Mouse (Mus musculus): ENCODE results near the gene Retnla. TPM values are rescaled to one million over a fixed set of nuclear protein-coding genes. Genes with fewer than 3 reads are reported as not detected.

Retnla gene
- polyA plus RNA-seq (2015; fragmentation: Nextera tagmentation; extraction: Ambion mirVana), result 693 and 1,146 TPM in 2 replicates

DNA sequence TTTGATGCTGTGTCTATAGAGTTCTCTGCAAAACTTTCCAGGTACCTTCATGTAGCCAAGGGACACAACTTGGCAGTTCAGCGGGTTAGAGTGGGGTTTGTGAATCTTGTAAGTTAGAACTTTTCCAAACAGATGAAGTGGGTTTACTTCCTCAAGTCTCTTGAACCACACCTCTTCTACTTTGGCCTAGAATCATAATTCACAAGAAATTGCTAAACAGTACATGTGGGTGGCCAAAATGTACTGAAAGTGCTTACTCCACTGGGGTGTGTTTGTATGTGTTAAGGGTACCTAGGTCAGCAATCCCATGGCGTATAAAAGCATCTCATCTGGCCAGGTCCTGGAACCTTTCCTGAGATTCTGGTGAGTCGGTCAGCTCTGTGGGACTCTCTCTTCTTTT, at the start of gene Retnla:
Gene Retnla, plus strand, starts transcription at position 286 of the 400 bp plus-strand sequence.
- Histone ChIP-seq H3K9ac (replicated peaks; ENCODE audit: low read depth) (no peak within 1 kb of the TSS), H3K9me3 (ENCODE audit: low read length) (no peaks in the 10 kb centered on the region), H3K4me3 (ENCODE audit: low read depth, low read length) (no peak within 1 kb of the TSS), H3K4me1 (ENCODE audit: insufficient read depth, low read depth, low read length) (no peaks in the 10 kb centered on the region), H3K36me3 (ENCODE audit: insufficient read depth, low read length) (no peaks in the 10 kb centered on the region), H3K27me3 (replicated peaks; ENCODE audit: insufficient read depth, low read length) (no peaks in the 10 kb centered on the region), H3K4me2 (replicated peaks; ENCODE audit: low read depth, low read length) (0 out of 2 replicates have a peak within 1 kb of the TSS, but pooled peaks have one; percentile 5), H3K27ac (ENCODE audit: low read length) (no peak within 1 kb of the TSS)
- no peak for TF ChIP-seq EP300 (IDR thresholded peaks at IDR 0.05)
- no peak for TF ChIP-seq CTCF (IDR thresholded peaks at IDR 0.05)
- 40% methylated on average over 3 of the region's 3 CpGs for WGBS
- ATAC-seq, result peak; percentile 74
- DNase-seq (ENCODE audit: low spot score), result peak; percentile 58

DNA sequence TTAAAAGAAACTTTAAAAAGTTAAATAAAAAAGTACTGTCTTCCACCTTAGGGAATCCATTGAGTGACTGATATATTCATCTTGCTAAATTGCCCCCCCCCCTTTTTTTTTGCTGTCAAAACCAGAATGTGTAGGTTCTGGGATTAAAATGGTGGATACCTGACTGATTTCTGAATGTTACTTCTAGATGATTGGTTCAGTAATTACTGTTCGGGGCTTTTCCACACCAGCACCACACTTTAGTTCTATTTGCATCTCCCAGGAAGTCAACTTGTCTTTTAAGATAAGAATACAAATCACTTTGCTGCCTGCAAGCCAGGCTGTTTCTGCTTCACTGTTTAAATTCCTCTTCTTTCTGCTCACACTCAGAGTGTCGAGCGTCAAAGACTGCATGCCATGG, 44.1 kb upstream of the Retnla start:
- H3K27ac ChIP-seq (ENCODE audit: low read length), result no peak overlapping the region
- ATAC-seq, result no peak
- H3K4me1 ChIP-seq (ENCODE audit: insufficient read depth, low read depth, low read length), result no peaks in the 10 kb centered on the region
- H3K36me3 ChIP-seq (ENCODE audit: insufficient read depth, low read length), result no peaks in the 10 kb centered on the region
- H3K4me3 ChIP-seq (ENCODE audit: low read depth, low read length), result no peak overlapping the region
- H3K4me2 ChIP-seq (replicated peaks; ENCODE audit: low read depth, low read length), result no peak overlapping the region
- H3K9ac ChIP-seq (replicated peaks; ENCODE audit: low read depth), result no peak overlapping the region
- no peak for TF ChIP-seq CTCF (IDR thresholded peaks at IDR 0.05)
- TF ChIP-seq EP300 (IDR thresholded peaks at IDR 0.05), result no peak
- no peak for DNase-seq (ENCODE audit: low spot score)
- H3K9me3 ChIP-seq (ENCODE audit: low read length), result no peaks in the 10 kb centered on the region
- WGBS, result 40% methylated on average over 3 of the region's 3 CpGs
- no peaks in the 10 kb centered on the region for H3K27me3 ChIP-seq (replicated peaks; ENCODE audit: insufficient read depth, low read length)

DNA sequence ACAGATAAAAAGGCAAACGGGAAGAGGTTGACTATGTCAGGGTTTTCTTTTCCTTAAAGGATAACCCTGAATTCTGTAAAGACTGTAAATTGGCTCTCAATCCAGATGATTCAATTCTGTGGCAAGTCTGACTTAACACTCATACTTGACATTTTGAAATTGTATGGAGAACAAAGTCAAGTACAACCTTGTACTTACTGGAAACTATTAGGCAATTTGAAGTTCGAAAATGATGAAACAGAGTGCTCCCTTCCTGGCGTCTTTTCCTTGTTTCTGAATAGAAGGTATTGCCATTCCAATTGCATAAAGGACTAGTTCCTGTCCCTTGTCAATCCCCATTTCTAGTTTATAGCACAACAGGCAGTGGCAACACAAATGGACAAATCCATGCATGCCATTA, 42.9 kb upstream of the Retnla start:
- no peak overlapping the region for H3K4me2 ChIP-seq (replicated peaks; ENCODE audit: low read depth, low read length)
- H3K4me1 ChIP-seq (ENCODE audit: insufficient read depth, low read depth, low read length), result no peaks in the 10 kb centered on the region
- H3K36me3 ChIP-seq (ENCODE audit: insufficient read depth, low read length), result no peaks in the 10 kb centered on the region
- peak; percentile 78 for DNase-seq (ENCODE audit: low spot score)
- H3K27me3 ChIP-seq (replicated peaks; ENCODE audit: insufficient read depth, low read length), result no peaks in the 10 kb centered on the region
- peak; percentile 72 for ATAC-seq
- no peak overlapping the region for H3K9ac ChIP-seq (replicated peaks; ENCODE audit: low read depth)
- TF ChIP-seq EP300 (IDR thresholded peaks at IDR 0.05) (peak; percentile 97), CTCF (IDR thresholded peaks at IDR 0.05) (no peak)
- H3K27ac ChIP-seq (ENCODE audit: low read length), result 0 out of 2 replicates have a peak overlapping the region, but pooled peaks have one; percentile 26
- no peak overlapping the region for H3K4me3 ChIP-seq (ENCODE audit: low read depth, low read length)
- H3K9me3 ChIP-seq (ENCODE audit: low read length), result no peaks in the 10 kb centered on the region
- WGBS, result 49% methylated on average over 3 of the region's 3 CpGs

DNA sequence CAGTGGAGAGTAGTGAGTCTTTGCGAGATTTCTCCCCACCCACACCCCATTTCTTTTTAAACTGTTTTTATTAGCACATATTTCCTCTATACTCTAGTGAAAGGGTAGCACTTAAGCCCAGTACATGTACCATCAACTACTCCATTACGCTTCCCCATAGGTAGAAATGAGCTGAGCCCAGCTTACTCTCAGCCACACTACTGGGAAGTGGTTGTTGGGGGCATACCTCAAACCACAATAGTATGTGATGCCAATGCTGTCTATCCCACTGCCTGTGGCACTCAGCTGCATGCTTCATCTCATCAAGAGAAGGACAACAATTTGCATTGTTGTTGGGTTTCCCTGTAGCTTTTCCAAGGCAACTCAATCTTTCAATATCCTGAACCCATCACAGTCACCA, 41.4 kb upstream of the Retnla start:
- Histone ChIP-seq H3K27me3 (replicated peaks; ENCODE audit: insufficient read depth, low read length) (no peaks in the 10 kb centered on the region), H3K9me3 (ENCODE audit: low read length) (no peaks in the 10 kb centered on the region), H3K36me3 (ENCODE audit: insufficient read depth, low read length) (no peaks in the 10 kb centered on the region), H3K4me3 (ENCODE audit: low read depth, low read length) (no peak overlapping the region), H3K27ac (ENCODE audit: low read length) (no peak overlapping the region), H3K4me1 (ENCODE audit: insufficient read depth, low read depth, low read length) (no peaks in the 10 kb centered on the region), H3K9ac (replicated peaks; ENCODE audit: low read depth) (no peak overlapping the region), H3K4me2 (replicated peaks; ENCODE audit: low read depth, low read length) (no peak overlapping the region)
- DNase-seq (ENCODE audit: low spot score), result no peak
- ATAC-seq, result no peak
- TF ChIP-seq CTCF (IDR thresholded peaks at IDR 0.05) (no peak), EP300 (IDR thresholded peaks at IDR 0.05) (no peak)
- WGBS, result 86% methylated on average over 2 of the region's 2 CpGs

DNA sequence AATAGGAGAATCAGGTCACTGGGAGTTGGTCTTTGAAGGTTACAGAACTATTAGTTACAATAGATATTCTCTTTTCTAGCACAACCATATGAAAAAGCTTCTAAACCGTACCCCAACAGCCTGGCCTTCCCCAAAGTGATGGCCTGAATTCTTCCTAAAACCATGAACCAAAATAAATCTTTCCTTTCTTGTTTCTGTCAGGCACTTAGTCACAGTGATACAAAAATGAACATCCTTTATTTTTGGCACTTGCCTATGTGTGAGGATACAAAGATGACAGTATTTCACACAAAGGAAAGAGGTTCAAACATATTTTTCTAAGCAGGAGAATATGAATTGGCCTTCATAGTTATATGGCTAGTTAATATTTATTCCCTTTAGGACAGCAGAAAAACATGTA, 36.9 kb upstream of the Retnla start:
- no peak for ATAC-seq

DNA sequence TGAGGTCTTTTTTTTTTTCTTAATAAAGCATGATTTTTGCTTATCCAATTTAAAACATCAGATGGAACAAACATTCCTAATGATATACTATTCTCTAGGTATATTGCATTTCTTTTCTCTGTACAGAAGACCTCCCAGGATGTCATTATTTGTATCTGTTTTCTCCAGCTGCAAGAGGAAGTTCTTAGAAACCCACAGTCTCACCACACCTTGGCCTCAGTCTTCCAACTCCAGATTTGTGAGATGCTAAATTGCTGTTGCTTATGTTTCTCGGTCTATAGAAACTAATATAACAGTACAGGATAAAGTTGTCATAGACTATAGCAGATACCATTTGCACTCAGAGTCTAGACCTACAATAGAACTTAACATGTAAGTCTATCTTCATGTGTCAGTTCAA, 35.8 kb upstream of the Retnla start:
- Histone ChIP-seq H3K27ac (ENCODE audit: low read length) (no peak overlapping the region), H3K4me3 (ENCODE audit: low read depth, low read length) (no peak overlapping the region), H3K27me3 (replicated peaks; ENCODE audit: insufficient read depth, low read length) (no peaks in the 10 kb centered on the region), H3K36me3 (ENCODE audit: insufficient read depth, low read length) (no peaks in the 10 kb centered on the region), H3K4me1 (ENCODE audit: insufficient read depth, low read depth, low read length) (no peaks in the 10 kb centered on the region), H3K4me2 (replicated peaks; ENCODE audit: low read depth, low read length) (no peak overlapping the region), H3K9ac (replicated peaks; ENCODE audit: low read depth) (no peak overlapping the region), H3K9me3 (ENCODE audit: low read length) (no peaks in the 10 kb centered on the region)
- ATAC-seq (no peak), DNase-seq (ENCODE audit: low spot score) (no peak)
- WGBS, result 87% methylated on average over 1 of the region's 1 CpGs
- TF ChIP-seq CTCF (IDR thresholded peaks at IDR 0.05) (no peak), EP300 (IDR thresholded peaks at IDR 0.05) (no peak)

More for the DNA sequence above, 36.9 kb upstream of the Retnla start:
- Histone ChIP-seq H3K4me2 (replicated peaks; ENCODE audit: low read depth, low read length) (no peak overlapping the region), H3K9ac (replicated peaks; ENCODE audit: low read depth) (no peak overlapping the region), H3K9me3 (ENCODE audit: low read length) (no peaks in the 10 kb centered on the region), H3K36me3 (ENCODE audit: insufficient read depth, low read length) (no peaks in the 10 kb centered on the region), H3K27me3 (replicated peaks; ENCODE audit: insufficient read depth, low read length) (no peaks in the 10 kb centered on the region), H3K27ac (ENCODE audit: low read length) (no peak overlapping the region), H3K4me1 (ENCODE audit: insufficient read depth, low read depth, low read length) (no peaks in the 10 kb centered on the region), H3K4me3 (ENCODE audit: low read depth, low read length) (no peak overlapping the region)
- DNase-seq (ENCODE audit: low spot score), result no peak
- WGBS, result 72% methylated on average over 1 of the region's 1 CpGs
- TF ChIP-seq EP300 (IDR thresholded peaks at IDR 0.05) (no peak), CTCF (IDR thresholded peaks at IDR 0.05) (no peak)

DNA sequence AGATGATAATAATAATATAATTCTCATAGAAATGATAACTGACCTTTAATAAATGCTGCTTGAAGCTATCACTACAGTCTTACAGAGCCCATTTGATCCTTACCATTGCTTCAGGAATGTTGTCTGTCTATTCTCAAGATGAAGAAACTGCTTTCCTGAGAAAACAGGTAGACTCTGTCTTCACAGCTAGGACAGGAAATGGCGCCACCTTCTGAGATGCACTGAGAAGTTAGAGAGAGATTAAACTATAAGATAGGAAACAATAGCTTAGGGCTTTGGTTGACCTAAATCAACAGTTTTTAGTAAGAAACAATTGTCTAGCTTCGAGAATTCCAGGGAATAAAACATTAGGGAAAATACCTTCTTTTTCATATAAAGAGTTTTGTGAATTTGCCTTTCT, 33.0 kb upstream of the Retnla start:
- Histone ChIP-seq H3K4me3 (ENCODE audit: low read depth, low read length) (no peak overlapping the region), H3K36me3 (ENCODE audit: insufficient read depth, low read length) (no peaks in the 10 kb centered on the region), H3K27ac (ENCODE audit: low read length) (no peak overlapping the region), H3K4me1 (ENCODE audit: insufficient read depth, low read depth, low read length) (no peaks in the 10 kb centered on the region), H3K9ac (replicated peaks; ENCODE audit: low read depth) (no peak overlapping the region), H3K9me3 (ENCODE audit: low read length) (no peaks in the 10 kb centered on the region), H3K4me2 (replicated peaks; ENCODE audit: low read depth, low read length) (no peak overlapping the region), H3K27me3 (replicated peaks; ENCODE audit: insufficient read depth, low read length) (no peaks in the 10 kb centered on the region)
- WGBS, result 51% methylated on average over 2 of the region's 2 CpGs
- ATAC-seq (no peak), DNase-seq (ENCODE audit: low spot score) (peak; percentile 29)
- no peak for TF ChIP-seq EP300 (IDR thresholded peaks at IDR 0.05)
- TF ChIP-seq CTCF (IDR thresholded peaks at IDR 0.05), result peak; percentile 49

Data from lung, postnatal 0 days (tissue).